Mouse (Mus musculus): ENCODE data around the gene Anp32a.

DNA sequence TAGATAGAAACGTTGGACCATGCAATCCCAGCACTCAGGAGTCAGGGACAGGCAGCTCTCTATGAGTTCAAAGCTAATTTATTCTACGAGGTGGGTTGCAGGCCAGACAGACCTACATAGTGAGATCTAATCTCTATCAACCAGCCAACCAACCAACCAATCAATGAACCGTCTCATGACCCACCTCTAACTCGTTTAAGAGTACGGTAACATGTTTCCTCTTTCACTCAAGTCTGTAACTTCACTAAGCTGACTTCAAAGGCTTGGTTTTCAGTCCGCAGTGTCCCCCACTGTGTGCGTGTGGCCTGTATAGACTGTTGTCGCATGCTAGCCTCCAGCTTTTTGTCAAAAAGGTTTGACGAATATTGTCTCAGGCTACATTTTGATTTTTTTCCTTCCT is 48.6 kb downstream of the Anp32a start:
- no peak for TF ChIP-seq CTCF (IDR thresholded peaks at IDR 0.05; ENCODE audit: control insufficient read depth, insufficient read depth, insufficient read length)
- no peak for TF ChIP-seq USF1 (IDR thresholded peaks at IDR 0.05; ENCODE audit: low read depth)
- no peak for TF ChIP-seq FOSL1 (IDR thresholded peaks at IDR 0.05; ENCODE audit: insufficient read depth, low read length, poor library complexity, severe bottlenecking)

Measured in C2C12 (cell line).